Mouse (Mus musculus) kidney, adult 2 months (tissue): ENCODE results near the gene Olfr429.

Source experiments
- CTCF ChIP-seq: fragments of 200-500 bp; conservative IDR thresholded peaks from 2 replicates; pipeline ENCODE4 v1.5.1; 2011; ENCODE audit warnings: low read depth, mild to moderate bottlenecking, control low read depth, low read length, moderate library complexity, mixed read lengths; ENCODE audit not compliant: insufficient read depth, insufficient read length
- POLR2A ChIP-seq: fragments of 200-500 bp; IDR thresholded peaks from one replicate; pipeline ENCODE4 v1.6.1; 2011; ENCODE audit warnings: low read depth, low read length, control low read depth

- TF ChIP-seq CTCF (no peak), POLR2A (no peak)
Measured at GRCm38 (mm10) chr1:174035841-174036240, 48.3 kb upstream of the Olfr429 start.
